Mouse (Mus musculus): ENCODE results near the gene Epb41l5. TPM values are rescaled to one million over a fixed set of nuclear protein-coding genes. Genes with fewer than 3 reads are reported as not detected.

Gene Epb41l5
- polyA plus RNA-seq, 2 experiments = 6.1 to 12.1 TPM

GRCm38 (mm10) chr1:119666904-119667303 lies 18.1 kb upstream of the Epb41l5 start:
- no peak overlapping the region for H3K4me3 ChIP-seq (replicated peaks; ENCODE audit: low read length)
- no peaks in the 10 kb centered on the region for H3K4me1 ChIP-seq (ENCODE audit: control insufficient read depth, insufficient read depth, low read length)
- DNase-seq (ENCODE audit: low spot score) (no peak), ATAC-seq (ENCODE audit: low FRiP score, low read depth) (no peak)
- H3K9ac ChIP-seq (ENCODE audit: low read depth, low read length, severe bottlenecking) = no peak overlapping the region
- WGBS = 89% methylated on average over 7 of the region's 7 CpGs
- H3K27me3 ChIP-seq (ENCODE audit: control insufficient read depth, insufficient read depth, low read length) = no peaks in the 10 kb centered on the region
- TF ChIP-seq POLR2A (IDR thresholded peaks at IDR 0.05; ENCODE audit: borderline replicate concordance, extremely low read depth, insufficient read depth, insufficient read length) = no peak
- no peaks in the 10 kb centered on the region for H3K9me3 ChIP-seq (ENCODE audit: control insufficient read depth, low read length)
- no peak overlapping the region for H3K27ac ChIP-seq (replicated peaks; ENCODE audit: low read depth, low read length)
- 0 out of 2 replicates have a peak, but pooled peaks cover 2% of the 10 kb centered on the region for H3K36me3 ChIP-seq (ENCODE audit: control insufficient read depth, insufficient read depth, low read length)
- no peak overlapping the region for H3K4me2 ChIP-seq (replicated peaks; ENCODE audit: low read depth, low read length, severe bottlenecking)

GRCm38 (mm10) chr1:119654307-119654706 lies 5.5 kb upstream of the Epb41l5 start:
- TF ChIP-seq POLR2A (IDR thresholded peaks at IDR 0.05; ENCODE audit: borderline replicate concordance, extremely low read depth, insufficient read depth, insufficient read length) = no peak
- Histone ChIP-seq H3K4me1 (ENCODE audit: control insufficient read depth, insufficient read depth, low read length) (no peaks in the 10 kb centered on the region), H3K4me3 (replicated peaks; ENCODE audit: low read length) (no peak overlapping the region), H3K4me2 (replicated peaks; ENCODE audit: low read depth, low read length, severe bottlenecking) (no peak overlapping the region), H3K9ac (ENCODE audit: low read depth, low read length, severe bottlenecking) (no peak overlapping the region), H3K36me3 (ENCODE audit: control insufficient read depth, insufficient read depth, low read length) (0 out of 2 replicates have a peak, but pooled peaks cover 7% of the 10 kb centered on the region), H3K9me3 (ENCODE audit: control insufficient read depth, low read length) (no peaks in the 10 kb centered on the region), H3K27ac (replicated peaks; ENCODE audit: low read depth, low read length) (no peak overlapping the region), H3K27me3 (ENCODE audit: control insufficient read depth, insufficient read depth, low read length) (no peaks in the 10 kb centered on the region)
- ATAC-seq (ENCODE audit: low FRiP score, low read depth) (no peak), DNase-seq (ENCODE audit: low spot score) (no peak)
- 94% methylated on average over 2 of the region's 2 CpGs for WGBS

GRCm38 (mm10) chr1:119650386-119650785 lies 1.6 kb upstream of the Epb41l5 start:
- H3K9ac ChIP-seq (ENCODE audit: low read depth, low read length, severe bottlenecking) = no peak overlapping the region
- ATAC-seq (ENCODE audit: low FRiP score, low read depth) (no peak), DNase-seq (ENCODE audit: low spot score) (no peak)
- no peaks in the 10 kb centered on the region for H3K27me3 ChIP-seq (ENCODE audit: control insufficient read depth, insufficient read depth, low read length)
- H3K4me3 ChIP-seq (replicated peaks; ENCODE audit: low read length) = no peak overlapping the region
- no peaks in the 10 kb centered on the region for H3K36me3 ChIP-seq (ENCODE audit: control insufficient read depth, insufficient read depth, low read length)
- H3K4me2 ChIP-seq (replicated peaks; ENCODE audit: low read depth, low read length, severe bottlenecking) = no peak overlapping the region
- WGBS = 86% methylated on average over 5 of the region's 5 CpGs
- no peak overlapping the region for H3K27ac ChIP-seq (replicated peaks; ENCODE audit: low read depth, low read length)
- no peak for TF ChIP-seq POLR2A (IDR thresholded peaks at IDR 0.05; ENCODE audit: borderline replicate concordance, extremely low read depth, insufficient read depth, insufficient read length)
- H3K4me1 ChIP-seq (ENCODE audit: control insufficient read depth, insufficient read depth, low read length) = no peaks in the 10 kb centered on the region
- no peaks in the 10 kb centered on the region for H3K9me3 ChIP-seq (ENCODE audit: control insufficient read depth, low read length)

GRCm38 (mm10) chr1:119649627-119650026 lies 827 bp upstream of the Epb41l5 start:
- 68% methylated on average over 2 of the region's 2 CpGs for WGBS
- H3K4me3 ChIP-seq (replicated peaks; ENCODE audit: low read length) = no peak overlapping the region
- H3K27ac ChIP-seq (replicated peaks; ENCODE audit: low read depth, low read length) = no peak overlapping the region
- H3K4me1 ChIP-seq (ENCODE audit: control insufficient read depth, insufficient read depth, low read length) = no peaks in the 10 kb centered on the region
- no peak for TF ChIP-seq POLR2A (IDR thresholded peaks at IDR 0.05; ENCODE audit: borderline replicate concordance, extremely low read depth, insufficient read depth, insufficient read length)
- no peak overlapping the region for H3K4me2 ChIP-seq (replicated peaks; ENCODE audit: low read depth, low read length, severe bottlenecking)
- no peak for DNase-seq (ENCODE audit: low spot score)
- ATAC-seq (ENCODE audit: low FRiP score, low read depth) = no peak
- no peaks in the 10 kb centered on the region for H3K27me3 ChIP-seq (ENCODE audit: control insufficient read depth, insufficient read depth, low read length)
- no peaks in the 10 kb centered on the region for H3K9me3 ChIP-seq (ENCODE audit: control insufficient read depth, low read length)
- H3K36me3 ChIP-seq (ENCODE audit: control insufficient read depth, insufficient read depth, low read length) = no peaks in the 10 kb centered on the region
- no peak overlapping the region for H3K9ac ChIP-seq (ENCODE audit: low read depth, low read length, severe bottlenecking)

GRCm38 (mm10) chr1:119646356-119646755 lies 2.4 kb downstream of the Epb41l5 start:
- no peak overlapping the region for H3K4me2 ChIP-seq (replicated peaks; ENCODE audit: low read depth, low read length, severe bottlenecking)
- no peaks in the 10 kb centered on the region for H3K27me3 ChIP-seq (ENCODE audit: control insufficient read depth, insufficient read depth, low read length)
- ATAC-seq (ENCODE audit: low FRiP score, low read depth) = no peak
- TF ChIP-seq POLR2A (IDR thresholded peaks at IDR 0.05; ENCODE audit: borderline replicate concordance, extremely low read depth, insufficient read depth, insufficient read length) = no peak
- no peaks in the 10 kb centered on the region for H3K36me3 ChIP-seq (ENCODE audit: control insufficient read depth, insufficient read depth, low read length)
- DNase-seq (ENCODE audit: low spot score) = no peak
- H3K9me3 ChIP-seq (ENCODE audit: control insufficient read depth, low read length) = no peaks in the 10 kb centered on the region
- H3K4me1 ChIP-seq (ENCODE audit: control insufficient read depth, insufficient read depth, low read length) = no peaks in the 10 kb centered on the region
- 68% methylated on average over 2 of the region's 2 CpGs for WGBS
- no peak overlapping the region for H3K4me3 ChIP-seq (replicated peaks; ENCODE audit: low read length)
- no peak overlapping the region for H3K9ac ChIP-seq (ENCODE audit: low read depth, low read length, severe bottlenecking)
- H3K27ac ChIP-seq (replicated peaks; ENCODE audit: low read depth, low read length) = no peak overlapping the region

- 84% methylated on average over 12 of the region's 12 CpGs for WGBS
- Histone ChIP-seq H3K9ac (ENCODE audit: low read depth, low read length, severe bottlenecking) (no peak overlapping the region), H3K27ac (replicated peaks; ENCODE audit: low read depth, low read length) (no peak overlapping the region), H3K9me3 (ENCODE audit: control insufficient read depth, low read length) (no peaks in the 10 kb centered on the region), H3K36me3 (ENCODE audit: control insufficient read depth, insufficient read depth, low read length) (no peaks in the 10 kb centered on the region), H3K4me3 (replicated peaks; ENCODE audit: low read length) (no peak overlapping the region), H3K27me3 (ENCODE audit: control insufficient read depth, insufficient read depth, low read length) (no peaks in the 10 kb centered on the region), H3K4me1 (ENCODE audit: control insufficient read depth, insufficient read depth, low read length) (no peaks in the 10 kb centered on the region), H3K4me2 (replicated peaks; ENCODE audit: low read depth, low read length, severe bottlenecking) (no peak overlapping the region)
- no peak for DNase-seq (ENCODE audit: low spot score)
- no peak for TF ChIP-seq POLR2A (IDR thresholded peaks at IDR 0.05; ENCODE audit: borderline replicate concordance, extremely low read depth, insufficient read depth, insufficient read length)
- ATAC-seq (ENCODE audit: low FRiP score, low read depth) = no peak
Measured at GRCm38 (mm10) chr1:119642367-119642766, 6.4 kb downstream of the Epb41l5 start.

All from limb, embryonic 14.5 days (tissue).